Mouse (Mus musculus) olfactory bulb, adult 2 months (tissue): ENCODE measurements around the gene Iqgap2.

Experiments used
- CTCF ChIP-seq: fragments of 200-500 bp; IDR thresholded peaks from 2 replicates; pipeline ENCODE4 v1.5.1; 2012; ENCODE audit warnings: low read depth, mild to moderate bottlenecking, low read length, moderate library complexity; ENCODE audit not compliant: insufficient read depth
- POLR2A ChIP-seq: fragments of 200-500 bp; IDR thresholded peaks from 2 replicates; pipeline ENCODE4 v1.6.1; 2012; ENCODE audit warnings: mild to moderate bottlenecking, low read depth, low read length, moderate library complexity; ENCODE audit not compliant: insufficient read depth

GRCm38 (mm10) chr13:95909244-95909643, 17.5 kb upstream of the Iqgap2 start:
- TF ChIP-seq CTCF (no peak), POLR2A (no peak)
